Mouse (Mus musculus): Measurements from ENCODE around the gene Hoxb8.

GRCm38 (mm10) chr11:96309288-96309687 lies 27.6 kb downstream of the Hoxb8 start:
- TF ChIP-seq CTCF (IDR thresholded peaks at IDR 0.05; ENCODE audit: low read depth) (no peak), EP300 (optimal IDR thresholded peaks at IDR 0.05) (no peak)
